Mouse (Mus musculus): ENCODE data around the gene Avpi1.

Avpi1 gene

DNA sequence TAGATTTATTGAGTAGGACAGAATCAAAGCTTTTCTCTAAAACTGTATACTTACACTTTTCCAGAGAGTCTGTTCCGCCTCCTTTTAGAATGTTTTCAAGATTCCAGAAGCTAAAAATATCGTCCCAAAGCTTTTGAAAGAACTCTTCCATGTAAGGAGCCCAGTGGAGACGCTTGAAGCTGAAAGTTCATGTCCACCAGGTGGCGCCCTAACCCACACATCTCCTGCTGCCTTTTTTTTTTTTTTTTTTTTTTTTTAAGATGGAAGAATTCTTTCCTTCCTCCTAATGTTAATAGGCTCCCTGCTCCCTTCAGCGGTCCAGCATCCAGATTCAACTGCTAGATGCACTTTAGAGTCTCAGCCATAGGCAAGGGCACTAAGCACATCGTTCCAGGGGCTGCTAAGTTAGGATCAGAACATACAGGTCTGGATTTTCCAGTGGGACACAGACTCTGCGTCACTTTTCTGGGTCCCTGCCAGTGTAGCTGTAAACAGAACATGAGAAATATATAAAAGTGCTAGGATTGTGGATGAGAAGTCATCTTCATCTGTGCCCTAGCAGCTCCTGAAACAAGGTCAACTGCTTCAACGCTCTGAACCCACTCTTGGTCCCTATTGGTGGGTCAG is 15.8 kb upstream of the Avpi1 start:
- peak in 1 of 2 experiments; percentile 62 for DNase-seq (ENCODE audit: low spot score in 2 of 2)

DNA sequence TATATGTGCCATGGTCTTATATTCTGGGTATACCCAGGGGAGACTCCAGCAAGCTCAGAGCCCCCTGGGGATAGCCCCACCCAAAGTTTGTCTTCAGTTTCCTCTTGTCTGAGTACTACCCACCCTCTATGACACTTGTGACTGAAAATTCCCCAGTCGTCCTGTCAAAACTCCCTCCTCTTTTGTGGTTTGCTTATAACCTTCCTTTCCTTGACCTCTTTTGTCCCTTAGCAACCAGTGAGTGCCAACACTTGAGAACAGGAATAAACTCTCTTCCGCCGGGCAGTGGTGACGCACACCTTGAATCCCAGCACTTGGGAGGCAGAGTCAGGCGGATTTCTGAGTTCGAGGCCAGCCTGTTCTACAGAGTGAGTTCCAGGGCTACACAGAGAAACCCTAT is 15.2 kb upstream of the Avpi1 start:
- no peak for DNase-seq (ENCODE audit: low spot score in 2 of 2)

DNA sequence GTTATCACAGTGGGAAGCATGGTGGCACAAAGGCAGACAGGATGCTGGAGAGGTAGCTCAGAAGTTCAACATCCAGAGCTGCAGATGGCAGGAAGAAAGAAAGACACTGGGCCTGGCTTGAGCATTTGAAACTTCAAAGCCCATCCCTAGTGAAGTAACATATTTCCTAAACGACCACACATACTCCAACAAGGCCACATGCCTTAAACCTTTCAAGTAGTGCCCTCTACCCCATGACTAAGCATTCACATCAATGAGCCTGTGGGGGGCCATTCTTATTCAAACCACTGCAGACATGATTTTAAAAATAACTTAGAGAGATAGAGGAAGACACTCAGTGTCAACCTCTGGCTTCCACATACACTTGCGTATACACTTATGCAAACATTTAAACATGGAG is 13.9 kb upstream of the Avpi1 start:
- DNase-seq (ENCODE audit: low spot score in 2 of 2): no peak

DNA sequence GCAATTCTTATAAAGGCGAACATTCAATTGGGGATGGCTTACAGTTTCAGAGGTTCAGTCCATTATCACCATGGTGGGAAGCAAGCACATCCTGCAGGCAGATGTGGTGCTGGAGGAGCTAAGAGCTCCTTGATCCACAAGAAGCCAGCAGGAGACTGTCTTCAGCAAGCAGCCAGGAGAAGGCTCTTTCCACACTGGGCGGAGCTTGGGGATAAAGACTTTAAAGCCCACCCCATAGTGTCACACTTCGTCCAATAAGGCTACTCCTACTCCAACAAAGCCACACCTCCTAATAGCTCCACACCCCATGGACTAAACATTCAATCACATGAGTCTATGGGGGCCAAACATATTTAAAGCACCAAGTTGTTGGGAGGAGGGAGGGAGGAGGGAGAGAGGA is 13.1 kb upstream of the Avpi1 start:
- no peak for DNase-seq (ENCODE audit: low spot score in 2 of 2)

DNA sequence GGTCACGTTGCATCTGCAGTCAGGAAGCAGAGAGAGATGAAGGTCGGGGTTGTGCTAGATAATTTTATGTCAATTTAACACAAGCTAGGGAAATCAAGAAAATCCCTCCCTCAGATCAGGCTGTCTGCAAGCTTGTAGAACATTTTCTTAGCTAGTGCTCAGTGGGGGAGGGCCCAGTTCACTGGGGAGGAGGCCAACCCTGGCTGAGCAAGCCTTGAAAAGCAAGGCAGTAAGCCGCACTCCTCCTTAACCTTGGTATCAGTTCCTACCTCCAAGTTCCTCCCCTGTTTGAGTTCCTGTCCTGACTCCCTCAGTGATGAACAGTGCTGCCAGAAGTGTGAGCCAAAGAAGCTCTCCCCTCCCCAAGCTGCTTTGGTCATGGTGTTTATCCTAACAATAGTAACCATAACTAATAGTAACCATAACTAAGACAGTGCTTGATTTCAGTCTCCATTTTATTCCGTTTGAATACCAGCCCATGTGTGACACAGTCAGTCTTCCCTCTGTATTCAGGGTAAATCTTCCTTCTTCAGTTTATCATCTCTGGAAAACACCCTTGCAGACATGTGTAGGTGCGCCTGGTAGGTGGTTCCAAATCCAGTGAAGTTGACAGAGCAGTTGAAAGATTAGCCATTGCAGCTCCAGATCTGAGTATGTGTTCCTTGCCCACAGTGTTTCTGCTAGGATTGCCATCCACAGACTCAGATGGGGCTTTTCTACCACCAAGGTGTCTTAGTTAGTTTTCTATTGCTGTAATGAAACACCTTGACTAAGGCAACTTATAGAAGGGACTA is 11.1 kb upstream of the Avpi1 start:
- DNase-seq (ENCODE audit: low spot score in 2 of 2): no peak

DNA sequence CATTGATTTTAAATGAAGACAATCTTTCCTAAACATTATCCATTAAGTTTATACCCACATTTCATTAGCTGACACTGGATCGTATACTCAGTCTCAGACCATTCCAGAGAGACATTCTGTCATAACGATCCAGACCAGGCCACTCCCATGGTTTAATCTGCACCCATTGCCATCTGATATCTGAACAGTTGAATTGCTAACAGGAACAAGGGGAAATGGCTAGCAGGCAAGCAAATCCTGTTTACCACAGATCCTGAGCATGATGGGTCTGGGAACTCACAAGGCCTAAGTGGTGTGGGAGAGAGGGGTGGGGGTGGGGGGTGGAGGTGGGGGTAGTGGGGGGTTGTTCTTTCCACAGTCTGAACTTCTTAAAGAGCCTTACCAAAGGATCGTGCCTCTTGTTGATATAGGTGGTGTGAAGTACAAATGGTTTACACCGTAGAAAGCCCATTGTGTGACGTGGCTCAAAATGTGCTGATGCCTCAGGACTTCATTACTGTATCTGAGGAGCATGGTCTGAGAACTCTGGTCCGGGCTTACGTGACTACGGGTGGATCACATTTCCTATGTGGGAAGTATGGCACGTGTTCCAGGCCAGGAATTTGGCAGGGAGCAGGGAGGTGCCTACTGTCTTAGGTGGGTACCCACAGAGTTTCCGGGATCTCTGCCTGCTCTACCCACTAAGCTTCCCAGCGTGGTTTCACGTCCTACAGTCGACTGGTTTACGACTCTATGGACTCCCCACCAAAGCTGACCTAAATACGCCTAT is 9.8 kb upstream of the Avpi1 start:
- no peak for DNase-seq (ENCODE audit: low spot score in 2 of 2)

DNA sequence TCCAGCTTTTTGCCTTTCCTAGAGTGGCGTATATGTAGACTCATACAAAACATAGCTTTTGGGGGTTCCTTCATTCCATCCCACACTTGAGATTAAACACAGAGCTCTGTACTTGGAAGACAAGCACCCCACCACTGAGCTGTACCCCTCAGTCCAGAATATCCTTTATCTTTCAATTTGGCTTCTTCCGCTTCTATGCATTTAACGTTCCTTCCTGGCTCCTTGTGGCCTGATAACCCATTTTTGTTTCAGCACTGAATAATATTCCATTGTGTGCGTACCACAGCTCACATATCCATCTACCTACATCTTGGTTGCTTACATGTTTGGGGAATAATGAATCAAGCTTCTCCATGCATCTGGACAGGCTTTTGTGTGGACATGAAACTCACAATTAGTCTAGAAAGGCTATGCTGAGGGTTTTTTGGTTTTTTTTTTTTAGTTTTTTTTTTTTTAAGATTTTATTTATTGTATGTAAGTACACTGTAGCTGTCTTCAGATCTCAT is 8.4 kb upstream of the Avpi1 start:
- no peak for DNase-seq (ENCODE audit: low spot score in 2 of 2)

DNA sequence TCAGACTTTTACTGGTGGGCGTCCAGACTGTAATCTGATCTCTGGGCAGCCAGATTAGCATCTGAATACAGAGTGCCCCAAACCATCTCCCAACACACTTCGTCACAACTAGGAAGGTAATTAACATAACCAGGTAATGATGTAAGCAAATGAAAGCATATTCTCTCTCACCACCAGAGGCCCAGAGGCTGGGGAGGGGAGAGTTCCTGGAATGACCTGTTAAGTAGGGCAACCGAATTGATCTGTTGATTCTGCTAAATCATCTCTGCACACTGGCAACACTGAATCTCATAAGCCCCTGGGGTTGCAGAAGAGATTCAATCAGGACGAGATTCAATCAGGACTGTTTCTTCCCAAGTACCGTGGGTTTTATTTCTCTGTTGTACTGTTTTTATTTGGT is 7.3 kb upstream of the Avpi1 start:
- no peak for DNase-seq (ENCODE audit: low spot score in 2 of 2)

DNA sequence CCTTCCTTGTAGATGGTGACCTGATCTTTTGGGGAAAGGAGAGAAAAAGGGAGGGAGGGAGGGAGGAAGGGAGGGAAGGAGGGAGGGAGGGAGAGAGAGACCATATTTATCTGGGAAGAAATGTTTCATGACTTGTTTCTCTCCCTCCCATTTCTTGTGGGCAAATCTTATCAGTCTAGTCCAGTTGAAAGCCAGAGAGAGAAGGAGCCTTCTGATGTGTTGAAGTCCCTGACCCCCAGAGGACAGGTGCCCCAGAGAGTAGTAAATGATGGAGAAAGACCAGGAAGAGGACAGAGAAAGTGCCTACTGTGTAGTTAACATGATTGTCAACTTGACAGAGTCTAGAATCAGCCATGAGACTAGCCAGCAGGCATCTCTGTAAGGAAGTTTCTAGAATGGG is 6.2 kb upstream of the Avpi1 start:
- DNase-seq (ENCODE audit: low spot score in 2 of 2): no peak

DNA sequence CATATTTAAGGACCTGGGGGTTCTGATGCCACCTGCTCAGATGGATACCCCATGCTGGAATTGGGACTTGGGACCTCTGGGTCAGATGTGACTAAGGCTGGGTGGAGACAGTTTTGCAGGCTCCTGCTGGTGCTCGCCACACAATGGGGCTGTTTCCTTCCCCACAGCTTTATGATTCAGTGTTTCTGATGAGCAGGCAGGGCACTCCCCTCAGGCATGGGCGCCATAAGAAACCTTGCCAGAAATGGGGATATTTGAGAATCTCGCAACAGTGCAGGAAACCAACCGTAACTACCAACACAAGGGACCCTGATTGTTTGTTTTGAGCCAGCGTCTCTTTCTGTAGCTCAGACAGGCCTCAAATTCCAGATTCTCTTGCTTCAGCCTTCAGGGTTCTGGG is 2.2 kb upstream of the Avpi1 start:
- DNase-seq (ENCODE audit: low spot score in 2 of 2): peak in 1 of 2 experiments; percentile 54

DNA sequence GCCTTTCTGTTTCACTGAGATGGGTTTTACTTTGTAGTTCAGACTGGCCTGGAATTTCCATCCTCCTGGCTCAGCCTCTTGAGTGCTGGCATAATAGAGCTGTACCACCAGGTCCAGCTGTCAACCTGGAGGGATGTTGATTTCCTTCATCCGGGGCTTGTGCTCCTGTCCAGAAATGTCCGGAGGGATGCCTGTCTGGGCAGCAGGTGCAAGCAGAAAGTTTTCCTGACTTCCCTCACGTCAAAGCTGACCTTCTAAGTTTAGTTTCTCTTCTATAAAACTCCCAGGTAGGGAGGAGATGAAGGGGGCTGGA is 1.4 kb upstream of the Avpi1 start:
- DNase-seq (ENCODE audit: low spot score in 2 of 2): no peak

DNA sequence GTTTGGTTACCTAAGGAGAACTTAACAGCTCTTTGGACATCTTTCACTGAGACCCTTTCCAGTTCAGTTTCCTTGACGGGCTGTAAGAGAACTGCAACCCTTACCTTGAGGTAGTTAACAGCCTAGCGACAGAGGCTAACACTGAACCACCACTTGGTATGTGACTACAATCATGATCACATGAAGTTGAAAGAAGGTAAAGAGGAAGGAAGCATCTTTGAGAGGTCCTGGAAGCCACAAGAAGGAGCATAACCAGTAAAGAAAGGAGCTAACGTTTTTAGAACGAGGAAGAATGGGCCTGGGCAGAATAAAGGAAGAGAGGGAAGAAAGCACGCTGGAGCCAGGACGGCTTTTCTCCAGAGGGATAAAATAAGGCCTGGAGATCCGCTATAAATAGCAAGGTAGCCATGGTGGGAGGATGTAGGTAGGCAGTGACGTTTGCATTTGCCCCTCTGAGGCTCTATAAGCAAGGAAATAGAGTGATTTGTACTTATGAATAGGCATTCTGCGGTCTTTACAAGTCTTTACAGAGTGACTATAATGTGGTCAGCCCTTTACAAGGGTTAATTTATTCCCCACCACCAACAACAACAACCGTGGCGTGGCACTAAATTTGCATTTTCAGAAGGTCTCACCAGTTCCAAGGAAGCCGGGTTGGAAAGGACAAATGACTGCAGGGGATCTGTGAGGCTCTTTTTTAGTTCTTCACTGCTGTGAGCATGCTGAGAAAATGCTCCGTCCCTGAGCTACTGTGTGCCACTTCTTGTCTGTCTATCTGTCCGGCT is 842 bp upstream of the Avpi1 start:
- DNase-seq (ENCODE audit: low spot score in 2 of 2): no peak

DNA sequence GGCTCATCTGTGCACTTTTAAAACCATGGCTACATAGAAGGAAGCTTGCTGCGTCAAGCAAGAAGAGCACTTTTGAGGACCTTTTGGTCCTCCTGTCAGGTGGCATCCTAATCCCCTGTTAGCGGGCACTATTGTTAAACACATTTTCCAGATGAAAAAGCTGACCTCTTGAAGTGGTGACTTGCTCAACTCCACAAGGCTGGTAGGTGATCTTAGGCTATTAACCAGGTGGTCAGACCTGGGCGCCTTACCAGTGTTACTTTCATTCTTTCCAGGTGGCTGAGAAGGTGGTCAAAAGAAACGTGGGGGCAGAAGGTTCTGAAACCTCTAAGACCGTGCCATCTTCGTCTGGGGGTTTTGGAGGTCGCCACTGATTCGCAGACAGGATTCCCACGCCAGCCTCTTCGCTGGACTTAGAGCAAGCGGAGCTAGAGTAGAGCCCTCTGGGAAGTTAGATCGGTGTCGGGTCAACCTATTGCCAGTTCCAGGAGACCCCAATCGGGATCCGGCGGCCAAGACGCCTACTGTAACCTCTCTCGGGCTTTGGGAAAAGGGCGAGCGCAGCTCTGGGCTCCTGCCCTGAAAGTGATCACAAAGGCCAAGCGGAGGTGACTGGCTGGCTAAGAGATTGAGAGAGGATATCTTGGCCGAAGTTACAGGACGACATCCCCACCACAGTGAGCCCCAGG is 663 bp downstream of the Avpi1 start:
- DNase-seq (ENCODE audit: low spot score in 2 of 2): no peak

DNA sequence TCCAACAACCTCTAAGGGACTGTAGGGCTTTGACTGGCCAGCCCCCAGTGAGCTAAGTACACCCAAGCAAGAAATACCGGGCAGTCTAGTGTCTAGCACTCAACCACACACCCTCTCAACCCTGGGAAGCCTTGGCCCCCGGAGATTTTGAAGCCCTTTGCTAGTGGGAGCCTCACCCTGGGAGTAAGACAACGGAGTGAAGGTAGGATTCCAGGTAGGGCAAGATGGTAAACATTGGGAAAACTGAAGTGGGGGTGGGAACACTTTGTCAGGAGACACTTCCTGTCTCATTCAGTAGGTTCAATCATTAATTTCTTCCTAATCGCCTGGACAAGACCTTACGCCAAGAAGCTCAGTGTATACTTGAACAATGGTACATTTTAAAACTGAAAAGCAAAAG is 1.8 kb downstream of the Avpi1 start:
- no peak for DNase-seq (ENCODE audit: low spot score in 2 of 2)

DNA sequence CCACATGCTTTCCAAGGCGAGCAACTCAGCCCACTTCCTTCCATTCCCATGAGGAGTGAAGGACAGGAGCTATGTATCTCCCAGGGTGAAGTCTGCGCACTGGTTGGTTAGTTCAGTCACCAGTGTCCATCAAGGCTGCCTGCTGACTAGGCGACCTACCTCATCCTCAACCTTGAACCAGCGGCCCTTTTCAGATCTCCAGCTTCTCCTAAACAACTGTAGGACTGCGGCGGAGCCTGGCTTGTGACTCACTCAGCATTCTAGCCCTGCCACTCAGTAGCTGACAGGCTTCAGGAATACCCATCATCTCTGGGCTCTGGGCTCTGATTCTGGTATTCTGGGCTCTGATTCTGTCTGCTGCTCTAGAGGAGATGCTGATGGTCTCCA is 2.6 kb downstream of the Avpi1 start:
- DNase-seq (ENCODE audit: low spot score in 2 of 2): no peak

DNA sequence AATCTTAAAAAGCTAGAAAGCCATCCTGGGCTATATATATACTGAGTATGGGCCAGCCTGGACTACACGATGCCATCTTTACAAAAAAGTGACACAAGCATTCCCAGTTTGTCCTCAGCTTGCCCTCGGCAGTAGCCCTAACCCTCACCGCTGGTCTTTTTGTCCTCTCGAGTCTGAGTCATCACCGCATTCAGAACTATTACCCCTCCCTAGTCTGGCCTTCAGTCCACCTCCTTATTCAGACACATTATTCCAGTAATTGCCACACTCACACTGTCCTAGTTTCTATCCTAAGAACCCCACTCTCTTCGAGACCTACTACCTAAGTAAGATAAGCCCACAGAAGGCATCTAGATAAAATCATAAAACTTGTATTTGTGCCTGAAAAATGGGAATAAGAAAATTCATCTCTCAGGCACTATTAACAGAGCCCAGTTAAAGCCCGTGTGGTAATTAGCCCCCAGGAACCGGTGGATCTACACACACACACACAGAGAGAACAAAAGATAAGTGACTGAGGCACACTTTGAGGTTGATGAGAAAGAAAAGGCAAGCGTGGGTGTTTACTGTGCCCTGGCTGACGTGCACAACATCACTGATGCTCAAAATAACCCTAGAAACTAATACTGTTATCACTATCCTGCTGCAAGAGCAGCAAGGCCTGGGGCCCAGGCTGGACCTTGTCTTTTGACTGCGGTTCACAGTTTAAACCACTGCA is 3.2 kb downstream of the Avpi1 start:
- DNase-seq (ENCODE audit: low spot score in 2 of 2): no peak

DNA sequence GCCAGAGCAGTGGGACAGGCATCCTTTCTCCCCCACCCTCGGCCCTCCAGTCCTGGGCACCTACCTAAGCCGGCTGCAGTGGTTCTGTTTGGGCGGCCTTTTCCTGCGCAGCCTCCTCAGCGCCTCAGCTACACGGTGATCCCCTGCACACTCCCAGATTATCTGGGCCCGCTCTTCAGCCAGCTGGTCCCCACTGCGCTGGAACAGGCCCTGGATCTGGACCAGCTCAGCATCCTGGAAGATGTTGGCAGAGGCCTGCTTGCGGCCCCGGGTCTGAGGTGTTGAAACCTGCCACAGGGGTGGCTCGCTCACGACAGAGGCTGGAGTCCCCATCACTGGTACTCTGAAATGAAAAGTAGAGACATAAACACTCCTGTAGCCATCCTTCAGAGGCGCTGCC is 4.2 kb downstream of the Avpi1 start:
- DNase-seq (ENCODE audit: low spot score in 2 of 2): no peak

DNA sequence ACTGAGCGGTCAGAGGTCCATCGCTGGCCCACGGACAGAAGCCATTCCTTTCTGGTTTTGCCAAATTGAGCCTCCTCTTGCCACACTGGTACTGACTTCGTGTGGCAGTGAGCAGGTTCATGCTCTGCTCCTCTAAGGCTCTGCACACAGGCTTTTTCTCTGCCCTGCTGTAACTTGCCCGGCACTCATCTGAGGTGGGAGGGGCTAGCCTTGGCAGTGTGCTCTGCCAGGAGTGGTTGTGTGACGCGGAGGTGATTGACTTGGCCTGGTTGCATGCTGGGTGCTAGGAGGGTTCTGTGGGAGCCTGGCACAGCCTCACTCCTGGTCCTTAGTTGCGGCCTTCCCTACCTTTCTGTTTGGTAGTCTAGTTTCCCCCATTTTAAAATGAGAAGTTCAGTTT is 8.4 kb downstream of the Avpi1 start:
- DNase-seq (ENCODE audit: low spot score in 2 of 2): no peak

DNA sequence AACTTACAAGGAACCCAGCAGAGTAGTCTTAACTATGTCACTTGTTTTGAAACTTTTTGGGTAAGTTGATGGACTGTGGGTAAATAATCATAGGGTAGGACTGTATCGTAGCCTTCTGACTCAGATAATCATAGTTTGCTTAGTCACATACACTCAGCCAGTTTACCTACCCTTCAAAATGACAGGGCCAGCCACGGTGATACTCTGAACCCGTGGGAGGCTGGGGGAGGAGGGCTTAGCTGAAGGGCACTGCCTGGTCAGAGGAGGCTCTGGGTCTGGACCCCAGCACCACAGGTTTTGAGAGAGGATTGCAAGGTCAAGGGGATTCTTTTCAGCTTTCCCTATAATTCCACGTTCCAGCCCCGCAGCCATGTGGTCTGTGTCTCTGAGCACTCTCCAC is 10.3 kb downstream of the Avpi1 start:
- DNase-seq (ENCODE audit: low spot score in 2 of 2): no peak

DNA sequence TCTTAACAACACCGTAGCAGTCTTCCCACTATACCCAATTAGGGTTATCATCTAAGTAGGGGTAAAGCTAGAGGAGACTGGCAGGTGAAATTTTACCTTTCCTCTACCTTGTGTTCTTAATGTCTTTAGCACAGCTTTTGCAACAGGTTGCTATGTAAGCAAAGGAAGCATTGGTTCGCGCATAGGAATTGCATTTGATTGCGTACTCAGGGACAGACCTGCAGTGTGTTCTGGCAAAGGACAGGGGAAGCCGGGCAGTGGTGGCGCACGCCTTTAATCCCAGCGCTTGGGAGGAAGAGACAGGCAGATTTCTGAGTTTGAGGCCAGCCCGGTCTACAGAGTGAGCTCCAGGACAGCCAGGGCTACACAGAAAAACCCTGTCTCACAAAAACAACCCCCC is 10.7 kb downstream of the Avpi1 start:
- no peak for DNase-seq (ENCODE audit: low spot score in 2 of 2)

DNA sequence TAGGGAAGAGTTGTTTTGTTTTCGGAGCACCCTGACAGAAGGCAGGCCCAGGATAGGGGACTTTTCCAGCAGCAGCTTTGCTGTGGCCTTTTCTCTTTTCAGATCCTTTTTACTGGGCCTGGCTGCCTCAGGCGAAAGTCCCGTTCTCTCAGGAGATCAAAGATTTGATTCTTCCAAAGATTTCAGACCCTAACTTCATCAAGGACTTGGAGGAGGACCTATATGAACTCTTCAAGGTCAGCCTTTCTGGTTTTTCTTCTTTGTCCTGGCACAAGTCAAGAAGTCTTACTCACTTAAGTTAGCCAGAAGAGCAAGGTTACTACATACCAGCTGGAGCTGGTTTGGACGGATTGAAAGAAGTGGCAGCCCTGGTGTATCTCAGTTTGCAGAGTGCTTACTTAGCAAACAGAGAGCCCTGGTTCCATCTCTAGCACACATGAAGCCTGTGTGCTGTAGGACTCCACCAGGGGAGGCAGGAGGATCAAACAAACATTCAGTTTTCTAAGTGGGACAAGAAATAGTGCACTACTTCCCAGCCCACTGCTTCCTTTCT is 13.0 kb downstream of the Avpi1 start:
- no peak for DNase-seq (ENCODE audit: low spot score in 2 of 2)
